In the genomic region with DNA sequence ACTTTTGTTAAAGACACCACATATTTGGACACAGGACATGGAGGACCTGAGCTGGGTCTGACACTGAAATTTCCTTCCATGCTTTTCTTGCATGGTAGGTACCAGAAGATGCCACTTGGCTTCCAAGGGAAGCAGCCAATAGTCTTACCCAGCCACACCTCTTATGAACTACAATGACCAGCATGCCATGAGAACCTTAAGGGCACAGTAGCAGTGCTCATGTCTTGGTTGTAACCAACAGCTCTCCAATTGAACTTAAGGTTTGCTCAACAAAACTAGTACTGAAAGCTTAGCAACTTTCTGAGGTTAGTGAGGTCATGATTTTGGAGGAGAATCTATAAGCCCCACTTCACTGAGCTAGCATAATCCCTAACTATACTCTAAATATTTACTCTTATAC, we compare ENCODE assay signal across 27 mouse cellular contexts.
"Had no signal": no experiment of that assay in that cellular context is flagged by ENCODE, and none has a peak within 500 bp of the region (broad histone marks: within the 10 kb centered on the region; RNA-seq: fewer than 3 reads in every experiment).

No protein-coding gene starts in this region.

- H3K9me3 ChIP-seq: embryonic facial prominence, embryonic 10.5 days; embryonic facial prominence, embryonic 12.5 days; embryonic facial prominence, embryonic 13.5 days; embryonic facial prominence, embryonic 15.5 days; forebrain, embryonic 10.5 days; forebrain, embryonic 12.5 days; forebrain, embryonic 13.5 days; forebrain, embryonic 15.5 days had no signal

- H3K27me3 ChIP-seq: embryonic facial prominence, embryonic 12.5 days; embryonic facial prominence, embryonic 13.5 days; embryonic facial prominence, embryonic 15.5 days; forebrain, embryonic 12.5 days; forebrain, embryonic 13.5 days; forebrain, embryonic 15.5 days had no signal

- H3K36me3 ChIP-seq: embryonic facial prominence, embryonic 10.5 days; embryonic facial prominence, embryonic 12.5 days; embryonic facial prominence, embryonic 13.5 days; embryonic facial prominence, embryonic 15.5 days; forebrain, embryonic 10.5 days; forebrain, embryonic 12.5 days; forebrain, embryonic 15.5 days had no signal

- H3K4me3 ChIP-seq: embryonic facial prominence, embryonic 10.5 days; embryonic facial prominence, embryonic 12.5 days; embryonic facial prominence, embryonic 13.5 days; embryonic facial prominence, embryonic 15.5 days; erythroblast, embryonic 14.5 days; forebrain, embryonic 10.5 days; forebrain, embryonic 12.5 days; forebrain, embryonic 13.5 days; forebrain, embryonic 15.5 days; gastrocnemius, adult 2 months; heart, adult 2 months had no signal

- ATAC-seq: forebrain, embryonic 13.5 days; forebrain, embryonic 14.5 days; forebrain, embryonic 15.5 days; forebrain, embryonic 16.5 days; forebrain, postnatal 0 days had no signal

- H3K27ac ChIP-seq: embryonic facial prominence, embryonic 10.5 days; embryonic facial prominence, embryonic 12.5 days; embryonic facial prominence, embryonic 13.5 days; embryonic facial prominence, embryonic 15.5 days; forebrain, embryonic 10.5 days; forebrain, embryonic 12.5 days; forebrain, embryonic 13.5 days; forebrain, embryonic 15.5 days; gastrocnemius, adult 2 months; heart, adult 2 months had no signal

- H3K9ac ChIP-seq: embryonic facial prominence, embryonic 12.5 days; embryonic facial prominence, embryonic 13.5 days; embryonic facial prominence, embryonic 15.5 days; forebrain, embryonic 12.5 days; forebrain, embryonic 13.5 days; forebrain, embryonic 15.5 days; forebrain, postnatal 0 days had no signal

- H3K4me2 ChIP-seq: embryonic facial prominence, embryonic 12.5 days; embryonic facial prominence, embryonic 13.5 days; embryonic facial prominence, embryonic 15.5 days; forebrain, embryonic 12.5 days; forebrain, embryonic 13.5 days; forebrain, embryonic 15.5 days had no signal

- DNase-seq: cerebellum, adult 9-10 months; cerebellum, adult 9-11 months; cerebellum, postnatal 10 days; cerebellum, postnatal 14 days; cerebellum, postnatal 25 days; cerebellum, postnatal 36 days; embryo, embryonic 11 days; forebrain, postnatal 0 days; gastrocnemius, adult 2 months; gastrocnemius, postnatal 10 days; gastrocnemius, postnatal 14 days; gastrocnemius, postnatal 25 days; gastrocnemius, postnatal 36 days; heart, adult 11 months; heart, adult 18-20 months; heart, adult 2 months had no signal
